15 mouse cellular contexts compared by ENCODE assay signal in genomic region chr11:6048208-6048607, GRCm38 (mm10).
"Had no signal": no experiment of that assay in that cellular context is flagged by ENCODE, and none has a peak within 500 bp of the region (broad histone marks: within the 10 kb centered on the region; RNA-seq: fewer than 3 reads in every experiment).

No protein-coding gene starts in this region.

- DNase-seq: liver, postnatal 0 days; lung, adult 2 months; lung, postnatal 14 days; lung, postnatal 36 days; right cerebral cortex, postnatal 14 days; thymus, adult 18-20 months; thymus, postnatal 14 days; thymus, postnatal 36 days had no signal

- H3K4me1 ChIP-seq: lung, embryonic 15.5 days; midbrain, embryonic 13.5 days; midbrain, embryonic 15.5 days; neural tube, embryonic 12.5 days had no signal

- ATAC-seq: liver, postnatal 0 days; lung, postnatal 0 days; midbrain, embryonic 13.5 days; midbrain, embryonic 15.5 days had no signal

- H3K27ac ChIP-seq: liver, embryonic 15.5 days; lung, embryonic 15.5 days; macrophage; midbrain, embryonic 13.5 days; midbrain, embryonic 15.5 days; neural tube, embryonic 12.5 days had no signal

- H3K27me3 ChIP-seq: liver, embryonic 15.5 days; lung, embryonic 15.5 days; midbrain, embryonic 13.5 days; midbrain, embryonic 15.5 days; neural tube, embryonic 12.5 days had no signal

- H3K9me3 ChIP-seq: liver, embryonic 15.5 days; lung, embryonic 15.5 days; midbrain, embryonic 13.5 days; midbrain, embryonic 15.5 days; neural tube, embryonic 12.5 days had no signal

- H3K4me3 ChIP-seq: liver, embryonic 15.5 days; lung, embryonic 15.5 days; midbrain, embryonic 13.5 days; midbrain, embryonic 15.5 days; neural tube, embryonic 12.5 days had no signal

- H3K36me3 ChIP-seq: liver, embryonic 15.5 days; lung, embryonic 15.5 days; midbrain, embryonic 13.5 days; neural tube, embryonic 12.5 days had no signal
